Mouse (Mus musculus) heart, postnatal 0 days (tissue): ENCODE results near the gene Cdkn1c.

Experiments used
- CTCF ChIP-seq: IDR thresholded peaks from 2 replicates; pipeline ENCODE4 v1.5.1; 2016; ENCODE audit warnings: antibody characterized with exemption, control low read depth, low read depth
- EP300 ChIP-seq: IDR thresholded peaks from 2 replicates; pipeline ENCODE4 v1.6.1; 2016; ENCODE audit warnings: antibody characterized with exemption, low read depth

- TF ChIP-seq CTCF (no peak), EP300 (no peak)
These were observed 41.0 kb upstream of the Cdkn1c start for GRCm38 (mm10) chr7:143501643-143502417.
